Mouse (Mus musculus) intestine, embryonic 16.5 days (tissue): ENCODE data around the gene Gbp8. TPM values are rescaled to one million over a fixed set of nuclear protein-coding genes. Genes with fewer than 3 reads are reported as not detected.

ENCODE experiments used
- ATAC-seq: fragments of 200-750 bp; cut with Nextera tagmentation; 2 replicates; pipeline ENCODE4 v1.8.0; 2017; ENCODE audit warnings: moderate TSS enrichment, moderate library complexity
- H3K27ac ChIP-seq: fragments of 300-500 bp; sonication (generic); 2 replicates; pipeline ENCODE4 v1.5.1; 2014; ENCODE audit warnings: mild to moderate bottlenecking, low read length
- H3K27me3 ChIP-seq: fragments of 300-500 bp; sonication (generic); replicated peaks from 2 replicates; pipeline ENCODE4 v1.6.1; 2014; ENCODE audit warnings: low read length, control low read depth, mixed read lengths; ENCODE audit not compliant: control insufficient read depth, insufficient read depth
- H3K36me3 ChIP-seq: fragments of 300-500 bp; sonication (generic); 2 replicates; pipeline ENCODE4 v1.6.1; 2014; ENCODE audit warnings: low read length, control low read depth; ENCODE audit not compliant: control insufficient read depth, insufficient read depth
- H3K4me1 ChIP-seq: fragments of 300-500 bp; sonication (generic); 2 replicates; pipeline ENCODE4 v1.6.1; 2014; ENCODE audit warnings: low read length, control low read depth, mixed read lengths; ENCODE audit not compliant: control insufficient read depth, insufficient read depth
- H3K4me2 ChIP-seq: fragments of 300-500 bp; sonication (generic); 2 replicates; pipeline ENCODE4 v1.6.1; 2014; ENCODE audit warnings: low read depth, low read length, control low read depth
- H3K4me3 ChIP-seq: fragments of 300-500 bp; sonication (generic); 2 replicates; pipeline ENCODE4 v1.5.1; 2014; ENCODE audit warnings: mild to moderate bottlenecking, low read length
- H3K9ac ChIP-seq: fragments of 300-500 bp; sonication (generic); 2 replicates; pipeline ENCODE4 v1.6.1; 2014; ENCODE audit warnings: low read depth, low read length
- H3K9me3 ChIP-seq: fragments of 300-500 bp; sonication (generic); 2 replicates; pipeline ENCODE4 v1.6.1; 2016; ENCODE audit warnings: low read length, control low read depth; ENCODE audit not compliant: control insufficient read depth
- WGBS: fragments of 180-500 bp; shearing (Covaris S2); extraction: QIAGEN DNeasy Blood & Tissue Kit; methylation state at CpG from one replicate; pipeline ENCODE4 v1.1.7; 2014; 5-methylcytosine and 5-hydroxymethylcytosine counted together
- polyA plus RNA-seq: library from polyadenylated mRNA; unstranded; fragments of >200 nt; fragmentation: Nextera tagmentation; extraction: Ambion mirVana; gene quantifications from 2 replicates; pipeline ENCODE4 v1.2.1, GENCODE M21; 2015

Gbp8 gene
- polyA plus RNA-seq, 1 experiment from 2014 or later: 2.3 TPM

DNA sequence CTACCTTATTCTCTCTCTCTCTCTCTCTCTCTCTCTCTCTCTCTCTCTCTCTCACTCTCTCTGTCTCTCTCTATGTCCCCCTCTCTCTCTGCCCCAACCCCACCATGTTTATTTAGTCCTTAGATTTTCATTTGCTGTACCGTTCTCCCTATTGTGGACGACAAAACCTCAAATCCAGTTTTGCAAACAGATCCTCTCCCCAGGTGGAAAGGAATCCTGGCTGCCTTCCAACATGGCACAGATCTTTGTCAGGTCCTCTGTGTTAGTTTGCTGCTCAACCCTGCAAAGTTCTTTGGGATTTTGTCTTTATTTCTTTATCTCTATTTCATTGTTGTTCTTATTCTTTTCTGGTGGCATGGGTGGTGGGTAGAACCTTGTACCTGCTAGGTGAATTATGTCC lies 149.9 kb downstream of the Gbp8 start:
- H3K4me3 ChIP-seq: no peak overlapping the region
- no peak overlapping the region for H3K27ac ChIP-seq
- H3K9ac ChIP-seq: no peak overlapping the region
- H3K4me2 ChIP-seq: no peak overlapping the region
- no peaks in the 10 kb centered on the region for H3K27me3 ChIP-seq
- no peaks in the 10 kb centered on the region for H3K4me1 ChIP-seq
- H3K9me3 ChIP-seq: no peaks in the 10 kb centered on the region
- no peaks in the 10 kb centered on the region for H3K36me3 ChIP-seq
- no peak for ATAC-seq
- WGBS: 72% methylated on average over 2 of the region's 2 CpGs

DNA sequence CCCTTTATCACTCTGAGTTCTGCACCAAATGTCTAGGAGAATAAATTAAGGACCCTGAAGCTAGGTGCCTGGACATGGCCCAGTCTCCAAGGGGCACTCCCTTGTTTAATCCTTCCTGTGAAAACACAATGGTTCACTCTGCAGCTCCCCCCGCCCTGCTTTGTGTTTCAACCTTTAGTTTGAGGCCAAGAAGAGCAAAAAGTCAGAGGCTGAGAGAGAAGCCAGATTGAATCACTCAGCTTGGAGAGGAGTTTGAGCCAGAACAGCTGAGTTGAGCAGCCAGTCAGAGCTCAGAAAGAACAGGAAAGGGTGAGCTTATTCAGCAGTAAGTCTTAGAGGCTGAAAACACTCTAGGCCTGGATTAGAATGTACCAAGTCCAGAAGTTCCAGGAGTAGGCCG lies 151.3 kb downstream of the Gbp8 start:
- no peaks in the 10 kb centered on the region for H3K36me3 ChIP-seq
- no peak overlapping the region for H3K27ac ChIP-seq
- no peaks in the 10 kb centered on the region for H3K9me3 ChIP-seq
- no peak for ATAC-seq
- H3K27me3 ChIP-seq: no peaks in the 10 kb centered on the region
- no peaks in the 10 kb centered on the region for H3K4me1 ChIP-seq
- WGBS: 60% methylated on average over 2 of the region's 2 CpGs
- H3K4me3 ChIP-seq: no peak overlapping the region
- no peak overlapping the region for H3K4me2 ChIP-seq
- no peak overlapping the region for H3K9ac ChIP-seq

DNA sequence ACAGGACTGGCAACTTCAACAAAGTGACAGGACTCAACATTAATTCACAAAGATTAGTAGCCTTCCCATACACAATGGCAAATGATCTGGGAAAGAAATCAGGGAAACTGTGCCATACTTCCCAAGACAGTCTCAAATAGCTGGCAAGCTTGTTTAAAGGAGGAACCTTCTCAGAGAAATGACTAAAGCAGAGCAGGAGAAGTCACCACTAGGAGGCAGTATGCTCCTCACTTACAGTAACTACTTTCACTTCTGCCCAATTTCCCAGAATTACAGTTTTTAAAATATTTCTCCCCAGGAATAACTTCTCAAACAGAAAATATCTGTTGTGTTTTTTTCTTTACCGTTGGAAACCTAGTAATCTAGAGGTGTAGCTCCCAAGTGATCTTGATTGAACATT lies 152.6 kb downstream of the Gbp8 start:
- H3K4me1 ChIP-seq: no peaks in the 10 kb centered on the region
- H3K4me2 ChIP-seq: no peak overlapping the region
- H3K36me3 ChIP-seq: no peaks in the 10 kb centered on the region
- H3K9me3 ChIP-seq: no peaks in the 10 kb centered on the region
- no peak overlapping the region for H3K9ac ChIP-seq
- H3K27me3 ChIP-seq: no peaks in the 10 kb centered on the region
- no peak overlapping the region for H3K4me3 ChIP-seq
- no peak for ATAC-seq
- 56% methylated on average over 1 of the region's 1 CpGs for WGBS
- no peak overlapping the region for H3K27ac ChIP-seq

DNA sequence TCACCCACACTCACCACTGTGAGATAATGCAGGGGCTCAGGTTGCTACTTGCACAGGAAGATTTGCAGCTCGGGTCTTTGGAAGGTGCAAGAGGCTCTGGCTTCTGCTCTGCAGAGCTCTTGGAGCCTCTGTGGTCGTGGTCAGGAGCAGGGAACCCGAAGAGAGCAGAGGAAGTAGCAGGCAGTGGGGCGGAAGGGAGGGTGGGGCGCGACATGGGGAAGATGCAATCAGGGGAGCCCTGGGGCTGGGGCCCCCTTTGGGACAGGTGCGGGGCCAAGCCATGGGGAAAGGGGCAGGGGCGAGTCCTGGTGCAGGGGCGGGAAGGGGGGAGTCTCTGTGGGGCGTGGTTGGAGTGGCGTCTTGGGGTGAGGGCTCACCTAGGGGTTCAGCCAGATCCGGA lies 156.8 kb downstream of the Gbp8 start, which contains the start of gene Abcg3:
Gene Abcg3, minus strand, starts transcription at position 184 of the 400 bp plus-strand sequence.
- Histone ChIP-seq H3K9ac (no peak within 1 kb of the TSS), H3K4me3 (peak within 1 kb of the TSS; percentile 23; the same call in 1 of the 2 replicates), H3K9me3 (no peaks in the 10 kb centered on the region), H3K36me3 (no peaks in the 10 kb centered on the region), H3K27ac (no peak within 1 kb of the TSS), H3K4me1 (no peaks in the 10 kb centered on the region), H3K4me2 (peak within 1 kb of the TSS; percentile 51), H3K27me3 (no peaks in the 10 kb centered on the region)
- ATAC-seq: peak; percentile 46; the same call in 1 of the 2 replicates
- WGBS: 15% methylated on average over 12 of the region's 12 CpGs

DNA sequence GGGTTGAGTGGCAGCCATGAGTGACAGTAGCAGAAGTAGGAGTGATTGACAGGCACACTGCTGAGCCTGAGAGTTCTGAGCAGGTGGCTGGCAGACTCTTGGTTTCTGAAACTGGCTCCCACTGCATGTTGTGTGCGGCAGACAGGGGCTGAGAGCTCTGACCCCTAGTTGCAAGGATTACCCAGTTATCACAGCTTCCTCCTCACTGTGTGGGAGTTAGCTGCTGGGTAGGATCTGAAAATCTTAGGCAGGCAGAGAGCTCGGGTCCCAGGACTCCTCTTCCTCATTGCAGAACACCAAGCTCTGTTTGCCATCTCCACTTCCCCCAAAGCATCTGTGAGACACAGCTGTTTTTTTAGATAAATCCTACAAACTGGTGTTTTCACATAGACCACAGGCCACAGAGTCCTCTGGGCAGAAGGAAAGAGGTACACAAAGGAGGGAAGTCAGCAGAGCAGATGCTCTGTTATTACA lies 160.3 kb downstream of the Gbp8 start:
- no peak for ATAC-seq
- 64% methylated on average over 2 of the region's 2 CpGs for WGBS
- Histone ChIP-seq H3K27ac (no peak overlapping the region), H3K27me3 (no peaks in the 10 kb centered on the region), H3K36me3 (no peaks in the 10 kb centered on the region), H3K4me3 (no peak overlapping the region), H3K9ac (no peak overlapping the region), H3K4me2 (no peak overlapping the region), H3K4me1 (no peaks in the 10 kb centered on the region), H3K9me3 (no peaks in the 10 kb centered on the region)

Other genes with a start within 250 kb of the Gbp8 start
- gene Abcg3, start 156.8 kb downstream of the Gbp8 start, polyA plus RNA-seq: 3.1 and 3.4 TPM in 2 replicates
- 1.9 and 2.6 TPM in 2 replicates for gene Gbp9, start within 50 bp of the Gbp8 start, polyA plus RNA-seq
- gene Gbp4, start within 50 bp of the Gbp8 start, polyA plus RNA-seq: 1.2 and 1.5 TPM in 2 replicates
- gene Gbp10, start 100.0 kb upstream of the Gbp8 start, polyA plus RNA-seq: not detected in 2 replicates
- gene Gm43302, start 154.2 kb upstream of the Gbp8 start, polyA plus RNA-seq: 0.09 TPM in 1 of 2 replicates, not detected in the other
- gene Gbp6, start 154.2 kb upstream of the Gbp8 start, polyA plus RNA-seq: 1.1 and 1.4 TPM in 2 replicates